Mouse (Mus musculus): ENCODE measurements around the gene Nfya.

The Nfya gene

DNA sequence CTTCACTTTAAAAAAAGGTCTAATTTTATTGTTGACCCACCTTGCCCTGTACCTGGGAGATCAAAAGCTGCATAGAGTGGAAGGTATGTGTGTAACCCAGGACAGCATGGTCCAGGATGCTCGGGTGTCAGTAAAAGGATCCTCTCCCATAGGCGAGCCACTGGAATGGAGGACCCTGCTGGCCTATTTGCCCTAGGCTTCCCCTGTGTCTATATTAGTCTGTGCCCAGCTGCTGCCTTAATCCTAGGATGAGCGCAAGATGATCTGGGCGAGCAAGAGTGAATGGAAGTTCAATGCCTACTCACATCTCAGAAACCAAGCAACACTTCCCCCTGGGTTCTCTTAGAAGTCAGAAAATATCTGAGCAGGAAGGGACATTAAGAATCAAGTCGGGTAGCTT is 21.3 kb upstream of the Nfya start:
- DNase-seq (ENCODE audit: low spot score in 2 of 2) = no peak

DNA sequence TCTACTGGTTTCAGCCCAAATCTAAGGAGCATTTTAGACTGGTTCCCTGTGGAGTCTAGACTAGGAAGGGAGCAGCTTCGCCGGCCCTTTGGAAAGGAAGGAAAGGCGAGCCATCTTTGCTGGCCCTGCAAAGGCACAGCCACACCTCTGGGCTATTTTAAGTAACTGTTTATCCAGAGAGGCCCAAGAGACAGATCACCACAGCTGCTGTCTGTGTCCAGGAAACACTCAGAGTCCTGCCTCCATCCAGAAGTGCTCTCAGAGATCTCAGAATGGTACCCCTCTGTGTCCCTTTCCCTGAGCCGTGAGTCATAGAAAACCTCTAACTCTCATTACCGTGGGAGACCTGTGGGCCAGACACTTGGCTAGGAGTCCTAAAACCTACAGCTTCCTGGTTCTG is 20.7 kb upstream of the Nfya start:
- no peak for DNase-seq (ENCODE audit: low spot score in 2 of 2)

DNA sequence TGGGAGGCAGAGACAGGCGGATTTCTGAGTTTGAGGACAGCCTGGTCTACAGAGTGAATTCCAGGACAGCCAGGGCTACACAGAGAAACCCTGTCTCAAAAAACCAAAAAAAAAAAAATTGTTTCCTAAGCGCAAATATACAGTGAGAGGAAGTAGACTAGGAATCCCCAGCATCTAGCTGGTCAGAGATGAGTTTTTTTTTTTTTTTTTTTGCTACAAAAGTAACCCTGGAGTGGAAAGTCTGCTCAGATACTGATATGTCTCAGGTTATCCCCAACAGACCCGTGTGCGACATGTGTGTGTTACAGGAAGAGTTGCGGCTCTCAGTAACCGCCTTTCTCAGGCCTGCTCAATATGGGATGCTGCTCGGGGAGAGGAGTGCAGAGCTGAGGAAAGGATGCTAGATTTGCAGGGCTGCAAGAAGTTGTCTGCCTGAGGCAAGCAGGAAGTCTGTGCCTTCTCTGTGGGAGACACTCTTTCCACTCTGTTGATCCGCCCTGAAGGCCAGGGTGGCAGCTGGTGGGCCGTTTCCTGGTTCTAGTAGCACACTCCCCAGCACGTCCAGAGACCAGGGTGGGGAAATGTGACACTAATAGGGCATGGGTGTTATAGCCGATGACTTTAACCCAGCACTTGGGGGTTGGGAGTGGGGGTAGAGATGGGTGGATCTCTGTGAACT is 18.3 kb upstream of the Nfya start:
- peak; percentile 78 to 81 for DNase-seq (ENCODE audit: low spot score in 2 of 2)

DNA sequence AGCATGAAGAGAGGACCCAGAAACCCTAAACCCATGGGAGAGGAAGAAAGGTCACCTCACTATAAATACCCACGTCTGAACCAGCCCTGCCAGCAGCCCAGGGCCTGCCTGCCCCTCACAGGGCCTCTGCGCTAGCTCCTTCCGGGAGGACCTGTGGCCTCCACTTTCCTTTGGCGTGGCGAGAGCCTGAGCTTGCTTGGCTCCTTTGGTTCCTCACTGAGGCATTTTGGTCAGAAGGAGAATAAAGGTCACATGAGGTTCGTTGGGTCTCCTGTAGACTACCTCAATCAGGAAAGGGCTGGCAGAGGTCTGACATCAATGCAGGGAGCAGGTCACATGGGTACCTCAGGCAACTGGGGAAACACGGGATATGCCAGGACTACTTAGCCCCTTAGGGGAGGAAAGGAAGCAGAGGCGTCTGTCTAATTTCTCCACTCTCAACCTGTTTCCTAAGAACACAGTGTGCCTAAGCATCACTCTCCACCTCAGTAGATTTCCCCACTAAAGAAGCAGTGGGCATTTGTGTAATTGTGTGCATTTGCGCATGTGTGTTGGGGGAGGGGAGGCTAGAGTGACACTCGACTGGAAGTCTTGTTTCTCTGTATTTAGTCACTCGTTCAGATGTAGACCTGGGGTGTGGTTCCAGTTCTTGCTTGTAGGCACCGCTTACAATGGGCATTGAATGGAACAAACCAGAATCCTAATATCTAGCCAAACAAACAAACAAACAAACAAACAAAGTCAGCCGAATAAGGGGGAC is 17.5 kb upstream of the Nfya start:
- DNase-seq (ENCODE audit: low spot score in 2 of 2) = peak; percentile 54 to 66

DNA sequence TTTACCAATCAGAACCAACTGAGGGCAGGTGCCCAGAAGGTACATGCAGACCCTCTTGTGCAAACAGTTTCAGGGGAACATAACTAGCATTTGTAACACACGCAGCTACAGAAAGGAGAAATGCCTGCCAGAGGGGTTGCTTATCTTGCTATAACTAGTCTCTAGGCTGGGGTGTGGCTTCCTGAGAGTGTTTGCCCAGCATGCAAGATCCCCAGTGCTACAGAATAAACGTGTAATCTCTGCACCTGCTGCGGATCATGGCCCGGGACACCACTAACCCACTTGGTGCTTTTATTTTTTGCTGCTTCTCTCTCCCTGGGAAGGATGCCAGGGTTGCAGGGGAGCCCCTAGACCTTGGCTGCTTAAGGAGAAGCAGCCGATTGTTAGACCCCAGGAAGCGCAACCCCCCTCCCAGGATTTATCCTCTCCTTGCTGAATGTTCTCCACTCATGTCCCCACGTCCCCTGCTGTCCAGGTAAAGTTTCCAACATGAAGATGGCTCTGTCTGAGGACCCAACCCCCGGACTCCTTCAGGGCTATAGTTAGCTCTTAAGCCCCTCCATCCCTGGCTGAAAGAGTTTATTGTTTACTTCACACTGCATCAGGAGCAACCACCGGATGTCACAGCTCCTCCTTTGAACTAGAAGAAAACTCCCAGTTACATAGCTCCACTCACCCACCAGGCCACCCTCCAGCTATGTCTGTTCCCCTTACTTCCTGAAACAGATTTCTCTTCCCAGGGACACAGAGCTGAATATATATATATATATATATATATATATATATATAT is 16.3 kb upstream of the Nfya start:
- peak; percentile 82 to 84 for DNase-seq (ENCODE audit: low spot score in 2 of 2)

DNA sequence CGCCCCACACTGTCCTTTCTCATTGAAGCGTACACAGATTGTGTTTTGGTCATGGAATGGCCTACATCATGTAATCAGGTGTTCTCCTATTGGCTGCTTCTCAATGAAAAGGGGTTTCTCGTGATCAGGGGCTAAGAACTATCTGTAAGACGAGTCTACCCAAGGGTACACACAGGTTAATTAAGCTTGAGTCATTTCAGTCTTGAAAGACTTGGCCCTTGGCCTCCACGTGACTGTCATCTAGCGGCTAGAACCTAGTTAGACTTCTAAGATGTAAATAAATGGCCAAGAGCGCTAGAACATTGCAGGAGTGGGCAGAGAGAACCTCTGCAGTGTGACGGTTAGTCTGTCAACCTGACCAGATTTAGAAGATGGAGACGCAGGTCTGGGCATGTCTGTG is 14.5 kb upstream of the Nfya start:
- DNase-seq (ENCODE audit: low spot score in 2 of 2) = no peak

DNA sequence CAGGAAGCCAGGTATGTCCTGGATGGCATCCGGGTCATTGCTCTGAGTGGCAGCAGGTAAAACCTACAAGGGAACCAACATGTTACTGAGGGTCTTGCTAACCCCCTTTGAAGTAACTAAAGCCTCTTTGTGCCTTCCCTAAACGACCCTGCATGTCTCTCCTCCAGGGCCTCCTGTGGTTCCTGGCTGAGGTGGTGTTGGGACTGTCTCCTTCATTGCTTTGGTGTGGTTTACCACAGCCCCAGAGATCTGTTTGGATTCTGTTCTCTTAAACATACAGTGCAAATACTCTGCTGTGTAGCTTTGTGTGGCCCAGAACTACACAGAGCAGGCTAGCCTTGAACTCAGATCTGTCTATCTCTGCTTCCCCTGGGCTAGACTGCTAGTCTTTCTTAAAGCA is 9.9 kb upstream of the Nfya start:
- no peak for DNase-seq (ENCODE audit: low spot score in 2 of 2)

DNA sequence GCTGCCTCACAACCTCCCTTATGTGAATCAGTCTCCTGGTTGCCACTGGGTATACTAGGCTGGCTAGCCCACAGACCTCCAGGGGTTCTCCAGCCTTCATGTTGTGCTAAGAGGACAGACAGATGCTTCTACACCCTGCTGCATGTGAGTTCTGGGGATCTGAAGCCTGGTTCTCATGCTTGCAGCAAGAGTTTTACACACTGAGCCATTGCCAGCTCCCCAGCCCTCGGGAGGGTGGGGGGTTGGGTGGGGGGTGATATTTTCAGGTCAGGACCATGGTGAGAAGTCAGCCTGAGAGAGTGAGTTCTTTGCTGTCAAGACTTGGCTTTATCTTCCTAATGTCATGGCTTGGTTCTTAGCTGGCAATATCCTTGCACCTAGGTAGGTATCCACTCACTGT is 9.1 kb upstream of the Nfya start:
- DNase-seq (ENCODE audit: low spot score in 2 of 2) = no peak

DNA sequence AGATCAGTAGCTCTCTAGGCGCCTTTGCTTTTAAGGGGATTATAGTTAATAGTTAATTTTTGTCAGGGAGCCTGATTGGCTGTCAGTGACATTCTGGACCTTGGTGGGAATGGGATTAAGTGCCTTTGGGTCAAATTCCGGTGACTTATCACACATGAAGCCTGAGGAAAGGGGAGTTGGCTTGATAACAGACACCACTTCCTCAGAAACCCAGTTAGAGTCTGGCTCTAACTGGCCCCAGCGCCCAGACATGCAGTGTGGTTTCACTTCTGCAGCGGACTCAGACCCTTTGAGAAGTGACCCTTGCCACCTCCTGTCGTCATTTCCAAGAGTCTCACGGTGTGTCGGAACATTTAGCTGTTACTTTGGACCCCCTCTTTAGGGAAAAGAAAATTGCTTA is 8.5 kb upstream of the Nfya start:
- DNase-seq (ENCODE audit: low spot score in 2 of 2) = peak; percentile 42 to 43

DNA sequence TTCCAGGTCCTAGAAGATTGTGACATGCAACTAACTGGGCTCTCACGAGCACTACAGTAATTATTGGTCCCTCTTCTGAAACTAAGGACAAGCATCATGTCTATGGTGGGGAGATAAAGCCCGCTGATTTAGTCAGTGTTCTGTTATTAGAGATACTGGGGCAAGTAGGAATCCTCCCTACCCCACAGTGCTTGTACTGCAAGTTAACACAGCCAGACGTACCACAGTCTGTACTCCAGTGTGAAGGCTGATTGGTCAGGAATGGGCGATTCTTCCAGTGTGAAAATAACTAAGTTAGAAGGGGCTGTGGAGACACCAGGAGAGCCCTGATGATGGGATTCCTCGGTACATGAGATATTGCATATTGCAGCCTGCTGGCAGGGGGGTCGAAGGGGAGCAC is 7.8 kb upstream of the Nfya start:
- DNase-seq (ENCODE audit: low spot score in 2 of 2) = no peak

DNA sequence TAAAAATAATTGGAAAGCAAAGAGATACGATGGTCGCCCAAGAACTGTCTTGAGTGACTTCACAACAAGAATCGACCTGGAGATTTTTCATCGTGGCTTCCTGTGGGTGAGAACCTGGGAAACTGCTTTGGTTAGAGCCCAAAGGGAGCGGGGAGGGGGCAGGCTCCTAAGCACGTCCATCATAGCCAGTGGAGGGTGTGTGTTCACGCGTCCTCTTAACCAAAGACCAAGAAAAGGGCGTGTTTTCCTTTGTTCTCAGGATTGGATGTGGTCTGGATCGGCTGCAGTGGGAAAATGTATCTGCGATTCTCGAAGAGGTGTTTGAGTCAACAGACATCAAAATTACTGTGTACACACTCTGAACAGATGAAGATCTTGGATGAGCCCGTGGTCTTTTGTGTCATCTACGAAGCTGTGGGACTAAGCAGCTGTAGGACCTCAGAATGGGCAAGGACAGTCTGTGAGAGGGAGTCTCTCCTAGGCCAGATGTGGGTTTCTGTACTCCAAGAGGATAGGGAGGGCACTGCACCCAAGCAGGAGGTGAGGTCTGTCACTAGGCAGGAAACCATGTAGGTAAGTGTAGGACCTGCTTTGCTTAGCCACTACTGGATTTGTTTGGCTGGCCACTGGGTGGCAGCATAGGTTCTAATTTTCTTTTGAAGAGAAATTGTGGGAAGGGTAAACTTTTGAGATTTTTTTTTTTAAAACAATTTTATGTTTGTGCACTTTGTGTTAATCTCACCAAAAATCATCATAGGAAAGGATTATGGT is 6.9 kb upstream of the Nfya start:
- peak; percentile 62 to 73 for DNase-seq (ENCODE audit: low spot score in 2 of 2)

DNA sequence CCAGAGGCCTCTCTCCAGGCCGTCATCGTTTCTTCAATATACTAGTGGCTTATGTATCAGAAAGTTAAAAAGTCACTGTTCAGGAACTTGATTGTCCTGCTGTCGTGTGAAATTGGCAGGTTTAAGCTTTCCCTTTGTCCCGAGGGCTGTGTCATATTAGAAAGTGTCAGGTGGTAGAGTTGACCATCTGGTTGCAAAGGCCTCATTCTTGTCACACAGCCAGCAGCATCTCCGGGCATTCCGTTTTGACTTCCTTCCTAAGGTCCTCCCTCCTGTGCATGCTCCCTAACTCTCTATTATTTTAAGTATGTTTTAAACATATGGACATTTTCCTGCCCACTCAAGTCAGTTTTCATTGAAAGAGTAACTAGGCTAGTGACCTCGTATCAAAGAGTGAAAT is 6.3 kb upstream of the Nfya start:
- DNase-seq (ENCODE audit: low spot score in 2 of 2) = no peak

DNA sequence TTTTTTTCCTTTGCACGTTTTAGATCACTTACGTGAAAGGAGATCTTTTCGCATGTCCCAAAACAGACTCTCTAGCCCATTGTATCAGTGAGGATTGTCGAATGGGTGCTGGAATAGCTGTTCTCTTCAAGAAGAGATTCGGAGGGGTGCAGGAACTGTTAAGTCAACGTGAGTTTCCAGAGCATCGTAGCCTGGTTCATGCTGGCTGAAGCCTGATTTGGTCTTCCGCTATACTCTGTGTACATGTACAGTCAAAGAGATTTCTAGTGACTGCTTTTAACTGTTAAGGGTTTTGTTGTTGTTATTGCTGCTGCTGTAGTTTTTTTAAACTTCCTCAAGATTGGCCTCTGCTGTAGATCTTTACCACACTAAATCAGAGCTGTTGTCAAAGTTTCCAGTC is 1.5 kb upstream of the Nfya start:
- no peak for DNase-seq (ENCODE audit: low spot score in 2 of 2)

DNA sequence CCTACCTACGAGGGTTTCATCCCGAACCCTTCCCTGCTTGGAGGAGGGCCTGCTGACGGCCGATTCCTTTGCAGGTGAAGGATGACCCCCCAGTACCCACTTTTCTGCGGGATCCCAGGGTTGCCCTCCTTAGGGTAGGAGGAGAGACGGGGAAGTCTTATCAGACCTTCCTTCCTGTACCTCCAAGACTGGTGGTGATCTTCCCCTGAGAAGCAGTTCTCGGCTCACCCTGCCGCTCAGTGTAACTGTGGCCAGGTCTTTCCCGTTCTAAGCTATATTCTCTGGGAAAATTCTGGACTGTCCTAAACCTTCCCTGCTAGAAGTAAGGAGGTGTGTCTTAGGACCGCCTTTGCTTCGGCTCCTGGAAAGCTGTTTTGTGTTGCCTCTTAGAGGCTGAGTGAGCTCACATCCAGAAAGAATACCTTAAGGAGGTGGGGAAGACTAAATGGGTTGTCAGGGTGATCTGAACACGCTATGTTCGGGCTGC is 636 bp upstream of the Nfya start:
- DNase-seq (ENCODE audit: low spot score in 2 of 2) = no peak

DNA sequence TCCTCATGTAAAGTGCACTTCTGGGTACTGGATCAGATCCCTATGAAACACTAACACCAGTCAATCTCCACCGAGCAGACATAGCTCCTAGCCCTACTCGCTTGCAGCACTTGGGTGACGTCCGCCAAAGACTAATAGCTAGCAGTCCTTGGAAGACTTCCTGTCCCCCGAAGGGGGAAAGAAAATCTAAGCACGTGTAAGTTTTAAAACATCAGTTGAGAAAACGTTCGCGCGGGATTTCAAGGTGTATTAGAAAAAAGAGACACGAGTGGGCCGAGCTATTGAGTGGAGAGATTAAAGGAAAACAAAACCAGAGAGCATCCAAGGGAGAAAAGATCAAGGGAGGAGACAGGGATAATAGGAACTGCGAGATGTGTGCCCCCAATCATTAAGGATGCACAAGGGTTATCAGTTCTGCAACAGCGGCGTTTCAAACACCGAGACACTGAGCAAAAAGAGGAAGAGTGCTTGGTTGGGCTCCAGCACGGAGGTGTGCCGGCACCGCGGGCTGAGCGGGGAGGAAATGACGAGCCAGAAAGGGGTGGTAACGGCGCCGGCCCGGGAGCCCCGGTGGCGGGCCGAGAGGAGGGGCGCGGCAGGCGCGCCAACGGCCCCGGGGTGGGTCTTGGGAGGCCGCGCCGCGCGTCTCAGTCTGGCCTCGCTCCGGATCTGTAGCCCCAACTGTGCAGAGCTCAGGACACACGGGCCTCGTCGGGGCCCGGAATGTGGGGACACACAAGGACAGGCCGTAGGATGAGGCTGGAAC is 997 bp downstream of the Nfya start:
- peak; percentile 90 to 91 for DNase-seq (ENCODE audit: low spot score in 2 of 2)

DNA sequence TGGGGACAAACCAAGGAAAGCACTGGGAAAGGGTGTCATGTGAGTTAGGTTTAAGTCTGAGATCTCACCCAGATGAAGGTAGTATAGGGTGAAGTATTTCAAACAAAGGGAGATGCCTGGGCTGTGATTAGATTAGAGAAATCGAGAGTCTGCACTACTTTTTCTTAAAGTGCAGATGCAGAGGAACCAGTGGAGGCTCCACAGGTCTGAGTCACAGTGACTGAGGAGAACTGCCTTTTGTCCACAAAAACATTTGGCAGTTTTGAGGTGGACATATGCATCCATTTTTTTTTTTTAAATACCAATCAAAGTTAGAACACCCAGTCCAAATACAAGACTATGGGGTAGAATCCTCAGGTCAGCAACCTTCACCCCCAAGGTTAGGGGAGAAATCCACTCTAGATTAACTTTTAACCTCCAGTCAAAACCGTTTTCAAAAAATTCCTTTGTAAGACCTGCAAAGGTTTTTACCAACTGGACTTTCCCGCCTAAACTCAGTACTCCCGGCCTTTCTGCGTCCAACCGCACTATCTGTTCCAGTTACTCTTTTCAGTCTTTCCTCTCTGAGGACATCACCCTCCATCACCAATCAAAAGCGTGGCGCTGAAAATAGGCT is 1.7 kb downstream of the Nfya start:
- DNase-seq (ENCODE audit: low spot score in 2 of 2) = no peak

DNA sequence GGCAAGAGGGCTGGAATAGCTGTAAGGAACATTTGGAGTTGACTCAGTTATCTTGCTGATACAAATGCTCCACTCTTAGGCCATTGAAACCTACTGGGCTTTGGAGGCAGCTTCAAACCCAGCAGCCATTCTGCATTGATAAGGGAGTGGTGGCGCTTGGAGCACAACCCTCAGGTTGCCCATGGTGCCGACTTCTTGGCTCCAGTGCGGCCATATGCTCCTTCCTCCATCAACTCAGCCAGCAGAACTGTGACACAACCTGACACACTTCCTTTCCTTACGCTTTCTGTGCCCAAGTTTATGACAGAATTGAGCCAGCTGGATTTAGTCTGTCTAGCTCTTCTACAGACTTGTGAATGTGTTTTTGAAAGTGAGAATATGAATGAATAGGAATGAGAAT is 2.6 kb downstream of the Nfya start:
- DNase-seq (ENCODE audit: low spot score in 2 of 2) = no peak

DNA sequence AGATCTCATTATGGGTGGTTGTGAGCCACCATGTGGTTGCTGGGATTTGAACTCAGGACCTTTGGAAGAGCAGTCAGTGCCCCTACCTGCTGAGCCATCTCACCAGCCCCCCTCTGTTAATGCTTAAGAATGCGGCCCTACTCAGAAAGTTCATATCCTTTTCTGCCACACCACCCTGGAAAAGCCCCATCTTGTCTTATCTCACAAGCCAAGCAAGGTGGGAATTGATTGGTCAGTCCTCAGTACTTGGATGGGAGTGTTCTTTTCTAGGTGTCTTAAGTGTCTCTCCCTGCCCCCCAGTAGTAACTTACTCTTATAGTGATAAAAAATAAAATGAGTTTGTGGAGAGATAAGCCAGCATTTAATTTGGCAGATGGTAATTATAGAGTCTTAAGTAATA is 5.0 kb downstream of the Nfya start:
- DNase-seq (ENCODE audit: low spot score in 2 of 2) = no peak

DNA sequence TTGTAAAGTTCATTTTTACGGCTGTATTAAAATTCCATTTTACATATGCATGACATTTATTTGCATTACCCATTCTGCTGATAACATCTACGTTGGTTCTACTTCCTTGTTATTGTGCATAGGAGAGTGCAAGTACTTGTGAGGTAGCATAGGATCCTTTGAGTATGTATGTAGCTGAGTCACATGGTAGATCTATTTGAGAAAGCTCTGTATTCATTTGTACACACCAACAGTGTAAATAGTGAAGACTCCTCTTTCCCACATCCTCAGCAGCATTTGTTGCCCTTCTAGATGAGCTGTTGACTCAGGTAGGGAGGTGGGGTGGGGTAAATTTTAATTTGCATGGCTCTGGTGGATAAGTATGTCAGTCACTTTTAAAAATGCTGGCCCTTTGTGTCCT is 5.9 kb downstream of the Nfya start:
- no peak for DNase-seq (ENCODE audit: low spot score in 2 of 2)

DNA sequence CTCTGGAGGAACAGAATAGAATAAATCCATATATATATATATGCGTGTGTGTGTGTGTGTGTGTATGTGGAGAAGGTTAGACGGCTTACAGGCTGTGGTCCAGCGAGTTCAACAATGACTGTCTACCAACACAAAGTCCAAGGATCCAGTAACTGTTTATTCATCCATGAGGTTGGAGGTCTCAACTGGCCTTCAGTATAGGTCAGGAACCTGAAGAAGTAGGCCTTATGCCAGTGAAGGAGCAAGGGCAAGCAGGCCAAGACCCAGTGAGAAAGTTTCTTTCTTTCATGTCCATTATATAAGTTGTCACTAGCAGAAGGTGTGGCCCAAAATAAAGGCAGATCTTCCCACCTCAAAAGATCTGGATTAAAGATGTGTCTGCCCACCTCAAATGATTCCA is 7.0 kb downstream of the Nfya start:
- no peak for DNase-seq (ENCODE audit: low spot score in 2 of 2)

DNA sequence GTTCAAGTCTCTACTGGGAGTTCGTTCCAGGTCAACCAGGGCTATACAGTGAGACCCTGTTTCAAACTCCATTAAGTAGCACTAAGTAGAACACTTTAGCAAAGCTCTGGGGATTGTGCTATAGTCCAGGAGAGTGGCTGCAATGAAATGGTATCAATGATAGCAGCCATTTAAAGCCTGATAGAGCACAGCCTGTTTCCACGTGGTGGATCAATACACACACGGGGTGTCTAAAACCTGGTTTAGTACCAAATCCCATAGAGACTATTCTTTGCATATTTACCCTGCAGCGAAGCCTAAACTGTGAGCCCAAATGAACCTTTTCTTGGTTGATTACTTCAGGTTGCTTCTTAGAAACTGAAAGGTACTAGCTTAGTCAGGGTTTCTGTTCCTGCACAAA is 8.0 kb downstream of the Nfya start:
- DNase-seq (ENCODE audit: low spot score in 2 of 2) = no peak

All from spleen, postnatal 36 days (tissue).